Mouse (Mus musculus) stomach, embryonic 15.5 days (tissue): ENCODE measurements at regions not wholly inside any gene's neighbourhood (a gene's known extent, or its start where the extent isn't known, plus 50 kb on each side); places are given as distances from the start of the nearest gene placed in this dataset.
"Not testable (repeated sequence)": the region's sequence is repeated elsewhere in the genome, so short reads cannot be mapped to it uniquely, and the experiment has no call there.

ENCODE experiments used
- ATAC-seq: fragments of 200-750 bp; cut with Nextera tagmentation; 2 replicates; pipeline ENCODE4 v1.8.0; 2017; ENCODE audit warnings: low read depth, moderate number of reproducible peaks, moderate TSS enrichment; ENCODE audit not compliant: insufficient read depth, low FRiP score
- H3K27ac ChIP-seq: fragments of 300-500 bp; sonication (generic); 2 replicates; pipeline ENCODE4 v1.5.1; 2015; ENCODE audit warnings: mild to moderate bottlenecking, inconsistent platforms
- H3K27me3 ChIP-seq: fragments of 300-500 bp; sonication (generic); replicated peaks from 2 replicates; pipeline ENCODE4 v1.6.1; 2015; ENCODE audit warnings: inconsistent platforms
- H3K36me3 ChIP-seq: fragments of 300-500 bp; sonication (generic); 2 replicates; pipeline ENCODE4 v1.6.1; 2015; ENCODE audit warnings: inconsistent platforms
- H3K4me1 ChIP-seq: fragments of 300-500 bp; sonication (generic); 2 replicates; pipeline ENCODE4 v1.6.1; 2015; ENCODE audit warnings: inconsistent platforms
- H3K4me2 ChIP-seq: fragments of 300-500 bp; sonication (generic); 2 replicates; pipeline ENCODE4 v1.6.1; 2015; ENCODE audit warnings: mild to moderate bottlenecking, inconsistent platforms
- H3K4me3 ChIP-seq: fragments of 300-500 bp; sonication (generic); replicated peaks from 2 replicates; pipeline ENCODE4 v1.5.1; 2015; ENCODE audit warnings: inconsistent platforms
- H3K9ac ChIP-seq: fragments of 300-500 bp; sonication (generic); 2 replicates; pipeline ENCODE4 v1.6.1; 2015; ENCODE audit warnings: inconsistent platforms
- H3K9me3 ChIP-seq: fragments of 300-500 bp; sonication (generic); 2 replicates; pipeline ENCODE4 v1.6.1; 2016; ENCODE audit warnings: inconsistent platforms
- WGBS: fragments of 180-500 bp; shearing (Covaris S2); methylation state at CpG from one replicate; pipeline ENCODE4 v1.1.7; 2015; 5-methylcytosine and 5-hydroxymethylcytosine counted together

DNA sequence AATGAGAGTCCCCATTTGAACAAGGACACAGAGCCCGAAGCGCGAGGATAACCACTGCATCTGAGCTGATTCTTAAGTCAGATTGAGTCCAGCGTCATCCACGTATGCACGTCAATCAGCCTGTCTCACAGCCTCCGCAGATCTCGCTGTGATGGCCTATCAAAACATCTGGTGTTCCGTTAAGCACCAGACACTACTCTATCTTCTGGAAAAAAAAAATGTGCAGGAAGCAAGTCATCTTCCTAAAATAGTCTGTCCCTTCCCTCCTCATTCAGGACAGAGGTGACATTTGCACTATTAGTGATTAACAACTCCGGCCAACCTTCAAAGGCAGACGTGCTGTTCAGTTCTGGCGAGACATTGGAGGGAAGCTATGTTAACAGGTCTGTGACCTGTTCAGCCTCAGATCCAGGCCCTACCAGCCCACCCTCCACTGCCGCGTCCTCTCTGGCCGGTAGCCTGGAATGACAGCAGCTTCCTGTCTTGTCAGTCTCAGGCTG is 81.0 kb downstream of the Cpn2 start:
- Histone ChIP-seq H3K36me3 (no peaks in the 10 kb centered on the region), H3K9me3 (no peaks in the 10 kb centered on the region), H3K4me3 (no peak overlapping the region), H3K4me2 (no peak overlapping the region), H3K9ac (no peak overlapping the region), H3K27me3 (no peaks in the 10 kb centered on the region), H3K4me1 (peaks cover 60% of the 10 kb centered on the region), H3K27ac (peak overlapping the region; percentile 81)
- no peak for ATAC-seq
- 66% methylated on average over 15 of the region's 15 CpGs for WGBS

- 68% methylated on average over 10 of the region's 10 CpGs for WGBS
- ATAC-seq: no peak
- H3K4me2 ChIP-seq: no peak overlapping the region
- no peak overlapping the region for H3K4me3 ChIP-seq
- no peaks in the 10 kb centered on the region for H3K27me3 ChIP-seq
- peaks cover 61% of the 10 kb centered on the region for H3K4me1 ChIP-seq
- no peaks in the 10 kb centered on the region for H3K9me3 ChIP-seq
- peak overlapping the region; percentile 81 for H3K27ac ChIP-seq
- no peak overlapping the region for H3K9ac ChIP-seq
- no peaks in the 10 kb centered on the region for H3K36me3 ChIP-seq
These were observed 80.5 kb downstream of the Cpn2 start for GRCm38 (mm10) chr16:30186701-30187270.

GRCm38 (mm10) chr16:30187400-30187799 is 79.9 kb downstream of the Cpn2 start:
- H3K4me1 ChIP-seq: peaks cover 61% of the 10 kb centered on the region
- no peak for ATAC-seq
- H3K9ac ChIP-seq: no peak overlapping the region
- H3K4me2 ChIP-seq: peak overlapping the region; percentile 72
- peak overlapping the region; percentile 81 for H3K27ac ChIP-seq
- no peaks in the 10 kb centered on the region for H3K36me3 ChIP-seq
- H3K4me3 ChIP-seq: peak overlapping the region; percentile 31
- no peaks in the 10 kb centered on the region for H3K27me3 ChIP-seq
- 44% methylated on average over 9 of the region's 9 CpGs for WGBS
- no peaks in the 10 kb centered on the region for H3K9me3 ChIP-seq

DNA sequence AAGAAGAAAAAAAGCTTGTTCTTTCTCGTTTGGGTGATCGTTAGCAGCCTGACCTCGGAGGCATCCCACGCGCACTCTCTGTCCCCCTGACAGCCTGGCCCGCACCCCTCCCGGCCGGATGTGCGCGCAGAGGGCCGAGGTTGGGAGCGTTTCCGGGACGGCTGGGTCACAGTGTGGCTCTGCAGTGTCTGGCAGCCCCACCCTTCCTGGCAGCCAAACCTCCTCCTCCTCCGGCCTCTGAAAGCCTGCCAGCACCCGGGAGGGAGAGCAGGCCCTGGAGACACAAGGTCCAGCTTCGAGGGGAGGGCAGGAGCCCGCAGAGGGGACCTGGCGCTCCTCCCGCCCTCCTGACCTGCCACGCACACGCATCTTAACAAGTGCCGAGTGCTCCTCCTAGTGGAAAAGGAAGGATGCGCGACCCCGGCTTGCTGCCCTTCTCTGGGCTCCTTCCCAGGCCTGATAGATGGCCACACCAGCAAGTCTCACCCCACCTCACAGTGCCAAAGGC is 79.3 kb downstream of the Cpn2 start:
- Histone ChIP-seq H3K9me3 (no peaks in the 10 kb centered on the region), H3K9ac (no peak overlapping the region), H3K27me3 (no peaks in the 10 kb centered on the region), H3K4me2 (peak overlapping the region; percentile 72), H3K27ac (peak overlapping the region; percentile 81), H3K4me3 (peak overlapping the region; percentile 31), H3K36me3 (no peaks in the 10 kb centered on the region), H3K4me1 (peaks cover 61% of the 10 kb centered on the region)
- WGBS: under 1% methylated on average over 26 of the region's 26 CpGs
- ATAC-seq: peak; percentile 69

- no peaks in the 10 kb centered on the region for H3K36me3 ChIP-seq
- no peak overlapping the region for H3K4me3 ChIP-seq
- H3K9ac ChIP-seq: no peak overlapping the region
- no peak overlapping the region for H3K4me2 ChIP-seq
- H3K27me3 ChIP-seq: no peaks in the 10 kb centered on the region
- WGBS: 81% methylated on average over 8 of the region's 8 CpGs
- H3K4me1 ChIP-seq: peaks cover 70% of the 10 kb centered on the region
- H3K27ac ChIP-seq: peak overlapping the region; percentile 81
- ATAC-seq: no peak
- no peaks in the 10 kb centered on the region for H3K9me3 ChIP-seq
These were observed 78.4 kb downstream of the Cpn2 start for GRCm38 (mm10) chr16:30188769-30189430.

DNA sequence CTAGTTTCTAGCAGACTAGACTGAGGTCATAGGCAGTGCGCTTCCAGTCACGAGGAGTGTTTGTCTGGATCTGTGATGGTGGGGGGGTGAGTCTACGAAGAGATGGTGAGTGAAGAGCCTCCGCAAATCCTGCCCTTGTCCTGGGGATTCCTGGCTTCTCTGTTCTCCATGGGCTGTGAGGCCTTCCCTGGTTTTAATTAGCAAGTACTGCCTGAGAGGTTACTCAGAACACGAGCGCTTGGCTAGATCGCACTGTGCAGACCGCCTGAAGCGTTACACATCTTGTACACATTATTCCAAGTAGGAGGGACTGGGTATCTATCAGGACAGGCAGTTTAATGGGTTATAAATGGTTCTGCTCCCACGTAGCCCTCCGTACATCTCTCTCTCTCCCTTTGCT is 76.9 kb downstream of the Cpn2 start:
- ATAC-seq: no peak
- H3K4me2 ChIP-seq: no peak overlapping the region
- H3K36me3 ChIP-seq: no peaks in the 10 kb centered on the region
- no peaks in the 10 kb centered on the region for H3K27me3 ChIP-seq
- H3K9ac ChIP-seq: no peak overlapping the region
- H3K4me1 ChIP-seq: peaks cover 68% of the 10 kb centered on the region
- no peak overlapping the region for H3K27ac ChIP-seq
- 71% methylated on average over 11 of the region's 11 CpGs for WGBS
- H3K9me3 ChIP-seq: no peaks in the 10 kb centered on the region
- H3K4me3 ChIP-seq: no peak overlapping the region

GRCm38 (mm10) chr16:30190935-30191514 is 76.3 kb downstream of the Cpn2 start:
- peaks cover 62% of the 10 kb centered on the region for H3K4me1 ChIP-seq
- H3K27ac ChIP-seq: no peak overlapping the region
- ATAC-seq: no peak
- H3K4me2 ChIP-seq: no peak overlapping the region
- no peaks in the 10 kb centered on the region for H3K27me3 ChIP-seq
- H3K4me3 ChIP-seq: no peak overlapping the region
- H3K9me3 ChIP-seq: no peaks in the 10 kb centered on the region
- WGBS: 59% methylated on average over 15 of the region's 15 CpGs
- no peaks in the 10 kb centered on the region for H3K36me3 ChIP-seq
- no peak overlapping the region for H3K9ac ChIP-seq

DNA sequence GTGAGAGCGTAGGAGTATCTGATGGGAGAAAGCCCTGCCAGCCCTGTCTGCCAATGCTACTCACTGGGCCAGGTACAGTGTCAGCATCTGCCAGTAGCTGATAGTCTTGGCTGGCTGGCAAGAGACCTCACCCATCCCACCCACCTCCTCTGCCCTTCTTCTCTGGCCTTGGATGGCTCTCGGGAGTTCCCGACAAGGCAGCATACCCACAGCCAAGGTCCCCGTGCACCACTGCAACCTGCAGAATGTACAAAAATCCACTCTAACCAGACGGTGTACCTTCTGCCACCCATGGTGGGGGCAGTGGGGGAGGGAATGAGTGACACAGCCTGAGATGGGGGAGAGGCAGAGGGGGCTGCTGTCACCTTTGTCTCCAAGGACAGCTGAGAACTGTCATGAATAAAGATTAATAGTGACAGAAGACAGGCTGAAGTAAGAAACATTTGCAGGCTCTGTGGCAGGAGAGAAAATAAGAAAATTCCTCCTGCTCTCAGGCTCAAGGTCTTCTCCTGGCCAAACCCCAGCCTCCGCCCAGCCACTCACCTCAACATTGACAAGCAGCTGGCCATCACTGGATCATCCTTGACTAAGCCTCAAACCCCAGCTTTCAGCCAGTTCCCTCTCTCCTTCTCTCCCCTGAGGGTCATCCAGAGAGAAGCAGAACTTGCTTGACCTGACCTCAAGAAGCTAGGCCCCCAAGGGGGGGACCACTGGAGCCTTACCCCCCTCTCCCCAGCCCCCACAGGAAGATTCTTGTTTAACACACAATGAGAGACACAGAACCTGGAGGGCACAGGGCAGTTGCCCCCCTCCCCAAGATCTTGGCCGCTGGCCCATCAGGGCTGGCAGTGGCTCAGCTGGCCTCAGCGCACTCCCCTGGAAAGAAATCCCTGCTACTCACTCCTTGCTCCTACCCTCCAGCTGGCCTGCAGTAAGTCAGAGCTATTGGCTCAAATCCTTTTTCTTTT is 73.7 kb downstream of the Cpn2 start:
- no peak overlapping the region for H3K4me3 ChIP-seq
- 41% methylated on average over 8 of the region's 8 CpGs for WGBS
- H3K36me3 ChIP-seq: no peaks in the 10 kb centered on the region
- H3K4me2 ChIP-seq: peak overlapping the region; percentile 27; the same call in 1 of the 2 replicates
- H3K9me3 ChIP-seq: no peaks in the 10 kb centered on the region
- peak; percentile 28; the same call in 1 of the 2 replicates for ATAC-seq
- peak overlapping the region; percentile 69 for H3K27ac ChIP-seq
- H3K4me1 ChIP-seq: peaks cover 37% of the 10 kb centered on the region
- H3K27me3 ChIP-seq: no peaks in the 10 kb centered on the region
- H3K9ac ChIP-seq: no peak overlapping the region

- no peak overlapping the region for H3K4me2 ChIP-seq
- H3K9me3 ChIP-seq: no peaks in the 10 kb centered on the region
- H3K9ac ChIP-seq: no peak overlapping the region
- H3K4me1 ChIP-seq: peaks cover 30% of the 10 kb centered on the region
- no peak overlapping the region for H3K4me3 ChIP-seq
- no peaks in the 10 kb centered on the region for H3K36me3 ChIP-seq
- 69% methylated on average over 7 of the region's 7 CpGs for WGBS
- no peaks in the 10 kb centered on the region for H3K27me3 ChIP-seq
- ATAC-seq: no peak
- H3K27ac ChIP-seq: peak overlapping the region; percentile 69; the same call in 1 of the 2 replicates
These were observed 72.5 kb downstream of the Cpn2 start for GRCm38 (mm10) chr16:30194836-30195235.

GRCm38 (mm10) chr16:30195859-30196258 is 71.4 kb downstream of the Cpn2 start:
- not testable (repeated sequence) for H3K27me3 ChIP-seq, H3K4me2 ChIP-seq, H3K36me3 ChIP-seq, ATAC-seq, H3K9me3 ChIP-seq, H3K27ac ChIP-seq, H3K9ac ChIP-seq, H3K4me3 ChIP-seq
- H3K4me1 ChIP-seq: peaks cover 29% of the 10 kb centered on the region
- whole genome bisulfite sequencing: 88% methylated on average over 2 of the region's 2 CpGs

DNA sequence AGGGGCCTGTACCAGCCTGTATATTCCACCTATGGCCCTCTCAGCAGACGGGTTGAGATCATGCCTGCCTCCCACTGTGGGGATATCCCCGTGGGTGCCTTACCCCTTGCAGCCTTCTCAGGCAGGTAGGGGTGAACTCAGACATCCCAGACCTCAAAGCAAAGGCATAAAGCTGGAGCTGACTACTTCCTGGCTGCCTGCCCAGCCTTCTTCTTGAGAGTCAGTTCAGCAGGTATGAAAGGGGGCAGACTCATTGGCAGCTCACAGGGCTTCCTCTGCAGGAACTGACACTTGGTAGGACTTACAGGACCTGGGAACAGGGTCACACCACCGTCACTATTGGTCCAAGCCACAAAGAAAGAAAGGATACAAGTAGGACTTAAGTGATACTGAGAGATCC is 69.9 kb downstream of the Cpn2 start:
- H3K9me3 ChIP-seq: no peaks in the 10 kb centered on the region
- H3K27ac ChIP-seq: no peak overlapping the region
- H3K9ac ChIP-seq: no peak overlapping the region
- H3K36me3 ChIP-seq: no peaks in the 10 kb centered on the region
- H3K4me1 ChIP-seq: peaks cover 24% of the 10 kb centered on the region
- no peaks in the 10 kb centered on the region for H3K27me3 ChIP-seq
- H3K4me2 ChIP-seq: no peak overlapping the region
- no peak overlapping the region for H3K4me3 ChIP-seq
- ATAC-seq: no peak
- 76% methylated on average over 3 of the region's 3 CpGs for WGBS
